Mouse (Mus musculus) spleen, adult 2 months (tissue): ENCODE data around the gene A630095N17Rik.

Source experiments
- CTCF ChIP-seq: fragments of 200-500 bp; IDR thresholded peaks from 2 replicates; pipeline ENCODE4 v1.5.1; 2011; ENCODE audit warnings: mild to moderate bottlenecking, inconsistent platforms; ENCODE audit not compliant: insufficient read depth, insufficient read length, insufficient replicate concordance; ENCODE audit errors: extremely low read depth
- POLR2A ChIP-seq: fragments of 200-500 bp; IDR thresholded peaks from 2 replicates; pipeline ENCODE4 v1.6.1; 2011; ENCODE audit warnings: low read depth, low read length, inconsistent platforms

GRCm38 (mm10) chr1:75230335-75230994 is 1.4 kb downstream of the A630095N17Rik start:
- no peak for TF ChIP-seq CTCF
- no peak for TF ChIP-seq POLR2A
